Mouse (Mus musculus) E14TG2a.4 (cell line): Measurements from ENCODE around the gene Pramef25.
"Not testable (repeated sequence)": the region's sequence is repeated elsewhere in the genome, so short reads cannot be mapped to it uniquely, and the experiment has no call there.

Source experiments
- CTCF ChIP-seq: conservative IDR thresholded peaks from 2 replicates; pipeline ENCODE4 v1.5.1; 2014; ENCODE audit warnings: low read length
- NANOG ChIP-seq: IDR thresholded peaks from 2 replicates; pipeline ENCODE4 v1.6.1; 2014; ENCODE audit warnings: borderline replicate concordance, low read length, mixed read lengths

DNA sequence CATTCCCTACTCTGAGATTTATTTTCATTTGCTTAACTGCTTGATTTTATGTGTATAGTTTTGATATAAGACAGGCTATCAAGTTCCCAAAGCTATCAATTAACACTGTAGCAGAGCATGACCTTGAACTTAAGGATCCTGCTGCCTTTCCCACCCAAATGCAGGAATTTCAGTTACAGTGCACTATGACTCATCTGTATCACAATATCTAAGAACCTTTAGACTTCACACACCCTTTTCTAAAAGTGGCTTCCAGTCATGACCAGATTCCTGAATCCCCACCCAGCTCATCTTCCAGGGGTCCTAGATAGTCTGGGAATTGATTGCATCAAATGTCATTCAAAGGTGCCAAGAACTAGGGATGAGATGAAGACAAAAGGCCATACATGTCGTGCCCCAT lies 32.6 kb upstream of the Pramef25 start:
- TF ChIP-seq CTCF, NANOG: not testable (repeated sequence)
